Mouse (Mus musculus): Measurements from ENCODE around the gene Tars2. TPM values are rescaled to one million over a fixed set of nuclear protein-coding genes. Genes with fewer than 3 reads are reported as not detected.
"Not testable (repeated sequence)": the region's sequence is repeated elsewhere in the genome, so short reads cannot be mapped to it uniquely, and the experiment has no call there.

Tars2 gene
- 10 to 100 TPM; 42.1 to 45.3 TPM for total RNA-seq (2021)
- polyA plus RNA-seq (2012; rRNA removed), result 31.3 and 54.4 TPM in 2 replicates
- long read RNA-seq, transcript Tars2-201 (18 exons, 2,400 nt), result major isoform, 50 of 59 reads
- long read RNA-seq, partial matches to known transcripts, result 3 of 59 reads
- long read RNA-seq, other reads (novel, unspliced or antisense), result 4 of 59 reads

DNA sequence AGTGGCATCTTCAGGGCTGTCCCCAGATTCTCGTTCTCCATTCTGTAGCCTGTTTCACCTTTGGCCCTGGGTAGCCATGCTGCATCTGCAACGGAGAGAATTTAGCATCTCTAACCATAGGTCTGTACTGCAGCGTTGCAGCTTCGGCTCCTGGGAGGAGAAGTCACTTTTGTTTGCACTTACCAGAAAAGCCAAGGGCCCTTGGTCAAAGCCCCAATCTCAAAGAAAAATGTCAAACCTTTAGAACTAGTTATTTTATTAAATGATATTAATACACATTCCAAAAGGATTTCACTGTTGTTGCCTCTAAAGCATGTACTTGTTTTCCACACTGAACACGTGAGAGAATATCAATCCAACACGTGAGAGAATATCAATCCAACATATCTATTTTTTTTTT, at the start of gene Tars2:
TSS of gene Tars2 (minus strand) at position 101 of the 400 bp plus-strand sequence.
- no peak within 1 kb of the TSS for H3K9ac ChIP-seq (ENCODE audit: low read depth, low read length)
- no peak within 1 kb of the TSS for H3K4me3 ChIP-seq
- intact Hi-C loops (cut with DNase I), result no loop called here
- H3K4me1 ChIP-seq (ENCODE audit: control insufficient read depth, insufficient read depth, low read length), result no peaks in the 10 kb centered on the region
- H3K79me2 ChIP-seq (replicated peaks; ENCODE audit: control insufficient read depth, insufficient read depth, low read length), result no peaks in the 10 kb centered on the region
- DNase-seq, result no peak
- no peak for TF ChIP-seq CTCF (IDR thresholded peaks at IDR 0.05)
- no peak for TF ChIP-seq POLR2A (IDR thresholded peaks at IDR 0.05; ENCODE audit: insufficient read depth, low read depth, low read length)
- TF ChIP-seq EP300 (IDR thresholded peaks at IDR 0.05; ENCODE audit: insufficient read depth, low read depth, low read length), result no peak
- H3K27me3 ChIP-seq (ENCODE audit: control insufficient read depth, insufficient read depth, low read length), result no peaks in the 10 kb centered on the region
- WGBS, result 85% methylated on average over 6 of the region's 6 CpGs
- no peaks in the 10 kb centered on the region for H3K36me3 ChIP-seq (ENCODE audit: control insufficient read depth, insufficient read depth, low read length)
- H3K27ac ChIP-seq, result no peak within 1 kb of the TSS

DNA sequence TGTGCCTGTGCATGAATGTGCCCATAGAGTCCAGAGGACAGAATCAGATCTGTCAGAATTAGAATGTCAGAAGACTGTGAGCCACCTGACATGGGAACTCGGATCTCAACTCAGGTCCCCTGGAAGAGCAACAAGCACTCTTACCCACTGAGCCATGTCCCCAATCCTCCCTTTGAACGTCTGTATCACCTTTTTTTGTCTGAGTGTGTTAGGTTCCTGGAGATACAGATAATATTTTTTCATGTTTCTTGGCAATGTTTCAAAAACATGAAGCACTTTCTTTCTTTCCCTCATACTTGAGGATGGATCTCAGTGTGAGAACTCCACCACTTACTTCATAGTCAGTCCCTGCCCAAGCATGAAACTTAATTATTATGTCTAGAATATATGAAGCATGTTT, 48.4 kb upstream of the Tars2 start:
- Histone ChIP-seq H3K27ac (no peak overlapping the region), H3K4me3 (no peak overlapping the region), H3K79me2 (replicated peaks; ENCODE audit: control insufficient read depth, insufficient read depth, low read length) (peaks cover 15% of the 10 kb centered on the region), H3K4me1 (ENCODE audit: control insufficient read depth, insufficient read depth, low read length) (peaks cover 3% of the 10 kb centered on the region), H3K36me3 (ENCODE audit: control insufficient read depth, insufficient read depth, low read length) (peaks cover 5% of the 10 kb centered on the region), H3K9ac (ENCODE audit: low read depth, low read length) (no peak overlapping the region), H3K27me3 (ENCODE audit: control insufficient read depth, insufficient read depth, low read length) (no peaks in the 10 kb centered on the region)
- intact Hi-C loops (cut with DNase I), result no loop called here
- WGBS, result 32% methylated on average over 2 of the region's 2 CpGs
- no peak for DNase-seq
- TF ChIP-seq EP300 (IDR thresholded peaks at IDR 0.05; ENCODE audit: insufficient read depth, low read depth, low read length) (no peak), CTCF (IDR thresholded peaks at IDR 0.05) (no peak), POLR2A (IDR thresholded peaks at IDR 0.05; ENCODE audit: insufficient read depth, low read depth, low read length) (no peak)

- WGBS, result 93% methylated on average over 6 of the region's 6 CpGs
- intact Hi-C loops (cut with DNase I); H3K4me3 ChIP-seq; H3K9ac ChIP-seq (ENCODE audit: low read depth, low read length); DNase-seq; H3K27ac ChIP-seq; H3K27me3 ChIP-seq (ENCODE audit: control insufficient read depth, insufficient read depth, low read length); H3K36me3 ChIP-seq (ENCODE audit: control insufficient read depth, insufficient read depth, low read length); H3K4me1 ChIP-seq (ENCODE audit: control insufficient read depth, insufficient read depth, low read length): not testable (repeated sequence)
- peaks cover 16% of the 10 kb centered on the region for H3K79me2 ChIP-seq (replicated peaks; ENCODE audit: control insufficient read depth, insufficient read depth, low read length)
- TF ChIP-seq CTCF (IDR thresholded peaks at IDR 0.05), result peak; percentile 14; the same call in 1 of the 2 replicates
Measured at GRCm38 (mm10) chr3:95807630-95808029, 47.6 kb upstream of the Tars2 start.

DNA sequence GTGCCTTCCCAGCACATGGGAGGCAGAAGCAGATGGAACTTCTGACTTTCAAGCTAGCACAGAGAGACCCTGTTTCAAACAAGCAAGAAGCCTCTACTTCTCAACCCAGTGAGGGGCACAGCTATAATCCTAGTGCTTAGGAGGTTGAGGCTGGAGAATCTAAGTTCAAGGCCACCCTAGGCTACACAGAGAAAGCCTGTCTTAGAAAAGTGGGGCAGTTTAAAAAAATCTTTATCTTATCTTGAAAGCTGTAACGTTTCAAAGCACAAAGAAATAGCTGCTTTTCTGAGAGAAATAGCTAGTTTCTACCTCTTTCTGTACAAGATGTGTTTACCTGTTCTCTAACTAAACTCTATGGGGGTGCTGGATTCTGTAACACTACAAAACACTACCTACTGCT, 46.7 kb upstream of the Tars2 start:
- Histone ChIP-seq H3K27ac (no peak overlapping the region), H3K36me3 (ENCODE audit: control insufficient read depth, insufficient read depth, low read length) (peaks cover 5% of the 10 kb centered on the region), H3K4me3 (no peak overlapping the region), H3K9ac (ENCODE audit: low read depth, low read length) (no peak overlapping the region), H3K4me1 (ENCODE audit: control insufficient read depth, insufficient read depth, low read length) (peaks cover 3% of the 10 kb centered on the region), H3K27me3 (ENCODE audit: control insufficient read depth, insufficient read depth, low read length) (no peaks in the 10 kb centered on the region), H3K79me2 (replicated peaks; ENCODE audit: control insufficient read depth, insufficient read depth, low read length) (peaks cover 18% of the 10 kb centered on the region)
- intact Hi-C loops (cut with DNase I), result no loop called here
- no peak for DNase-seq
- 11% methylated on average over 1 of the region's 1 CpGs for WGBS
- no peak for TF ChIP-seq POLR2A (IDR thresholded peaks at IDR 0.05; ENCODE audit: insufficient read depth, low read depth, low read length)
- no peak for TF ChIP-seq EP300 (IDR thresholded peaks at IDR 0.05; ENCODE audit: insufficient read depth, low read depth, low read length)
- no peak for TF ChIP-seq CTCF (IDR thresholded peaks at IDR 0.05)

DNA sequence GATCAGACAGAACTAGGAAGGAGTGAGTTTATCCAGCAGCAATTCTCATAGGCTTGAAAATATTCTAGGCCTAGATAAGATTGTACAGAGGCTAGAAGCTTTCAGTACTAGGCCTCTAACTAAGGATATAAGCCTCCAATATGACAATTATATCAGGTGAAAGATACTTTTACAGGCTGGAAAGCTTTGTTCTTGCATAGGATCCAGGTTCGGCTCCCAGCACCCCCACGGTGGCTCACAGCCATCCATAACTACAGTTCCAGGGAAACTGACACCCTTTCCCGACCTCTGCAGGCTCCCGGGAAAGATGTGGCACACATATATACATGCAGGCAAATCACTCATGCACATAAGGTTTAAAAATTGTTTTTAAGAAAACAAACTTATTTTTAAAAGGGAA, 43.8 kb upstream of the Tars2 start:
- WGBS, result 95% methylated on average over 4 of the region's 4 CpGs
- peaks cover 18% of the 10 kb centered on the region for H3K79me2 ChIP-seq (replicated peaks; ENCODE audit: control insufficient read depth, insufficient read depth, low read length)
- H3K27ac ChIP-seq, result no peak overlapping the region
- TF ChIP-seq CTCF (IDR thresholded peaks at IDR 0.05) (no peak), EP300 (IDR thresholded peaks at IDR 0.05; ENCODE audit: insufficient read depth, low read depth, low read length) (no peak), POLR2A (IDR thresholded peaks at IDR 0.05; ENCODE audit: insufficient read depth, low read depth, low read length) (no peak)
- peaks cover 3% of the 10 kb centered on the region; the same call in 1 of the 2 replicates for H3K36me3 ChIP-seq (ENCODE audit: control insufficient read depth, insufficient read depth, low read length)
- no peaks in the 10 kb centered on the region for H3K27me3 ChIP-seq (ENCODE audit: control insufficient read depth, insufficient read depth, low read length)
- H3K9ac ChIP-seq (ENCODE audit: low read depth, low read length), result no peak overlapping the region
- H3K4me1 ChIP-seq (ENCODE audit: control insufficient read depth, insufficient read depth, low read length), result peaks cover 2% of the 10 kb centered on the region; the same call in 1 of the 2 replicates
- DNase-seq, result no peak
- intact Hi-C loops (cut with DNase I), result no loop called here
- H3K4me3 ChIP-seq, result no peak overlapping the region

DNA sequence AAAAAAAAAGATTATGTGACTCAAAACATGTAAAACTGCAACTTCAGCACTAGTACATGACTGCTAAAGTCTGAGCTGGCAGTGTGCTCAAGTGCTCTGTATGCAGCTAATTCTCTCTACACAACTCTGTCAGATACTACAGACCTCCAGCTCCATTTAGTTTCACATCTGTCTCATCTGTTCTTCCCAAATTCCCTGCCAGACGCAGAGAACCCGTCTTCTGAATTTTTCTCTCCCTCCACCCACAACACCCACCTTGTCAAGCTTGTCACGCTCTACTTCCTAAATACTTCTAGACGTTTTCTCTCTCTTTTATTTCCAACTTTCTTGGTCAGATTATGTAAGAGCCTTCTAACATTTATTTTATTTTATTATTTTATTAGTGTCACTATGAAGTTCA, 38.8 kb upstream of the Tars2 start:
- Histone ChIP-seq H3K27me3 (ENCODE audit: control insufficient read depth, insufficient read depth, low read length) (no peaks in the 10 kb centered on the region), H3K27ac (no peak overlapping the region), H3K4me3 (no peak overlapping the region), H3K4me1 (ENCODE audit: control insufficient read depth, insufficient read depth, low read length) (no peaks in the 10 kb centered on the region; the same call in 1 of the 2 replicates), H3K9ac (ENCODE audit: low read depth, low read length) (no peak overlapping the region), H3K79me2 (replicated peaks; ENCODE audit: control insufficient read depth, insufficient read depth, low read length) (peaks cover 13% of the 10 kb centered on the region), H3K36me3 (ENCODE audit: control insufficient read depth, insufficient read depth, low read length) (no peaks in the 10 kb centered on the region)
- 69% methylated on average over 4 of the region's 4 CpGs for WGBS
- TF ChIP-seq EP300 (IDR thresholded peaks at IDR 0.05; ENCODE audit: insufficient read depth, low read depth, low read length) (no peak), POLR2A (IDR thresholded peaks at IDR 0.05; ENCODE audit: insufficient read depth, low read depth, low read length) (no peak), CTCF (IDR thresholded peaks at IDR 0.05) (no peak)
- intact Hi-C loops (cut with DNase I), result no loop called here
- DNase-seq, result no peak
